ENCODE assay signal across 15 mouse cellular contexts in genomic region chr16:94608706-94609594, GRCm38 (mm10). TPM values are rescaled to one million over a fixed set of nuclear protein-coding genes. Genes with fewer than 3 reads are reported as not detected.
A peak's percentile ranks its signal among the peaks of the same experiment; 100 is the strongest.
DNase-seq lines count a peak whose midpoint lies in the region; ATAC-seq and TF ChIP-seq lines count a peak whose summit lies in the region.
"Had no signal": no experiment of that assay in that cellular context is flagged by ENCODE, and none has a peak within 500 bp of the region (broad histone marks: within the 10 kb centered on the region; RNA-seq: fewer than 3 reads in every experiment).

No protein-coding gene starts in this region.

- no peak overlapping the region for H3K4me2 ChIP-seq in forebrain, embryonic 13.5 days
- H3K4me2 ChIP-seq: lung, embryonic 14.5 days; midbrain, embryonic 11.5 days had no signal

- no peak for ATAC-seq in forebrain, embryonic 13.5 days
- ATAC-seq: intestine, postnatal 0 days had no signal

- peak overlapping the region; percentile 8 for H3K27ac ChIP-seq in heart, adult 2 months
- peak overlapping the region; percentile 45 for H3K27ac ChIP-seq in macrophage
- no peak overlapping the region for H3K27ac ChIP-seq in forebrain, embryonic 13.5 days
- H3K27ac ChIP-seq: left cerebral cortex, adult 2 months had no signal

- TF ChIP-seq POLR2A in heart, adult 2 months (IDR thresholded peaks at IDR 0.05; ENCODE audit: insufficient read depth, low read depth, low read length) = no peak

- TF ChIP-seq EP300 in heart, adult 2 months (IDR thresholded peaks at IDR 0.05; ENCODE audit: insufficient read depth, low read depth, low read length) = no peak

- intact Hi-C loops in heart, adult 2 months (cut with DNase I) = no loop called here
- intact Hi-C loops in heart, postnatal 14 days (cut with DNase I) = no loop called here

- peaks cover 14% of the 10 kb centered on the region for H3K79me2 ChIP-seq in heart, adult 2 months (replicated peaks; ENCODE audit: control insufficient read depth, insufficient read depth, low read length)
- peaks cover 100% of the 10 kb centered on the region for H3K79me2 ChIP-seq in macrophage (ENCODE audit: inconsistent target)

- H3K9me3 ChIP-seq in forebrain, embryonic 13.5 days (replicated peaks) = no peaks in the 10 kb centered on the region

- no peaks in the 10 kb centered on the region for H3K27me3 ChIP-seq in heart, adult 2 months (ENCODE audit: control insufficient read depth, insufficient read depth, low read length)
- no peaks in the 10 kb centered on the region for H3K27me3 ChIP-seq in forebrain, embryonic 13.5 days

- H3K4me1 ChIP-seq in heart, adult 2 months (ENCODE audit: control insufficient read depth, insufficient read depth, low read length) = peaks cover 21% of the 10 kb centered on the region
- peaks cover 6% of the 10 kb centered on the region; the same call in 1 of the 2 replicates for H3K4me1 ChIP-seq in forebrain, embryonic 13.5 days

- 43% methylated on average over 9 of the region's 9 CpGs for WGBS in heart, adult 2 months
- 56% methylated on average over 9 of the region's 9 CpGs for WGBS in macrophage (ENCODE audit: missing documents)
- WGBS in forebrain, embryonic 13.5 days = 90% methylated on average over 9 of the region's 9 CpGs

- no peak for TF ChIP-seq CTCF in heart, adult 2 months (IDR thresholded peaks at IDR 0.05)

- peaks cover 29% of the 10 kb centered on the region for H3K36me3 ChIP-seq in heart, adult 2 months (ENCODE audit: control insufficient read depth, insufficient read depth, low read length)
- H3K36me3 ChIP-seq in macrophage (ENCODE audit: inconsistent target) = no peaks in the 10 kb centered on the region
- H3K36me3 ChIP-seq in forebrain, embryonic 13.5 days (ENCODE audit: poor library complexity, severe bottlenecking) = 0 out of 2 replicates have a peak, but pooled peaks cover 4% of the 10 kb centered on the region

- H3K9ac ChIP-seq in heart, adult 2 months (ENCODE audit: low read depth, low read length) = no peak overlapping the region
- no peak overlapping the region for H3K9ac ChIP-seq in forebrain, embryonic 13.5 days
- H3K9ac ChIP-seq: lung, embryonic 14.5 days had no signal

- H3K4me3 ChIP-seq in heart, adult 2 months = no peak overlapping the region
- H3K4me3 ChIP-seq in macrophage (ENCODE audit: inconsistent target) = no peak overlapping the region
- no peak overlapping the region for H3K4me3 ChIP-seq in forebrain, embryonic 13.5 days
- H3K4me3 ChIP-seq: erythroblast, embryonic 14.5 days; left cerebral cortex, adult 2 months had no signal

- DNase-seq in heart, adult 2 months = no peak
- no peak for DNase-seq in heart, postnatal 14 days
- DNase-seq in 416B (ENCODE audit: low read depth) = peak; percentile 81
- DNase-seq in Muller cell, postnatal 12 days (ENCODE audit: inconsistent ontology term) = peak; percentile 27
- DNase-seq in cerebellum, postnatal 14 days = no peak
- DNase-seq: cerebellum, adult 11 months; kidney, postnatal 4 days; lung, embryonic 14.5 days; thymus, postnatal 36 days had no signal

RNA-seq across cellular contexts. Expression of gene Dyrk1a, which starts 39.1 kb away (rescaled TPM):
- 10 to 100 TPM; 74.0 to 80.5 TPM for total RNA-seq in heart, adult 2 months (2021)
- polyA plus RNA-seq in heart, adult 2 months (2012; rRNA removed) = 28.2 and 44.8 TPM in 2 replicates
- total RNA-seq in heart, postnatal 14 days (2021) = 10 to 100 TPM; 68.6 to 69.6 TPM
- 100 to 1,000 TPM in 3 of 26 experiments, 10 to 100 TPM in 23; 54.2 to 149 (median 85.4) TPM for total RNA-seq in macrophage (2018; cell fraction: chromatin; rRNA removed)
- total RNA-seq in macrophage (2018; cell fraction: cytosol; rRNA removed) = 10 to 100 TPM; 40.1 to 59.8 (median 43.8) TPM
- 10 to 100 TPM; 54.6 to 87.2 (median 64.8) TPM for total RNA-seq in macrophage (2018; cell fraction: nucleus; rRNA removed)
- 22.5 to 30.9 TPM (median 25.6 TPM) in 3 replicates for polyA plus RNA-seq in macrophage (2018)
- 12.7 and 14.5 TPM in 2 replicates for polyA plus RNA-seq in forebrain, embryonic 13.5 days (2015; fragmentation: Nextera tagmentation; extraction: Ambion mirVana)

Comparison
In these comparisons a context has a peak if more than half of its experiments do, and no peak if none do; other contexts are left out.
1. DNase-seq: peak in 416B (single experiment) and Muller cell, postnatal 12 days (single experiment); none in heart, adult 2 months (0 of 2), heart, postnatal 14 days (0 of 2) and cerebellum, postnatal 14 days (0 of 2).